Mouse (Mus musculus) adrenal gland, adult (tissue): ENCODE results near the gene Pja2.
"Not testable (repeated sequence)": the region's sequence is repeated elsewhere in the genome, so short reads cannot be mapped to it uniquely, and the experiment has no call there.

Experiments
- DNase-seq, 2 experiments: peaks; one replicate each; pipeline ENCODE4 v3.0.0; 2022 to 2023; ENCODE audit warnings: low spot score in 1 of 2; ENCODE audit not compliant: inconsistent age in 2 of 2

The Pja2 gene

GRCm38 (mm10) chr17:64331898-64332769, at the start of gene Pja2:
Gene Pja2, minus strand, starts transcription at chr17:64331916.
- peak; percentile 100 for DNase-seq

- peak; percentile 71 to 91 for DNase-seq
Measured at GRCm38 (mm10) chr17:64375327-64375726, 43.6 kb upstream of the Pja2 start.

GRCm38 (mm10) chr17:64363694-64364093, 32.0 kb upstream of the Pja2 start:
- DNase-seq, result peak; percentile 59 to 72

- DNase-seq, result no peak
Measured at GRCm38 (mm10) chr17:64362570-64362969, 30.9 kb upstream of the Pja2 start.

GRCm38 (mm10) chr17:64361911-64362425, 30.3 kb upstream of the Pja2 start:
- DNase-seq, result no peak

DNA sequence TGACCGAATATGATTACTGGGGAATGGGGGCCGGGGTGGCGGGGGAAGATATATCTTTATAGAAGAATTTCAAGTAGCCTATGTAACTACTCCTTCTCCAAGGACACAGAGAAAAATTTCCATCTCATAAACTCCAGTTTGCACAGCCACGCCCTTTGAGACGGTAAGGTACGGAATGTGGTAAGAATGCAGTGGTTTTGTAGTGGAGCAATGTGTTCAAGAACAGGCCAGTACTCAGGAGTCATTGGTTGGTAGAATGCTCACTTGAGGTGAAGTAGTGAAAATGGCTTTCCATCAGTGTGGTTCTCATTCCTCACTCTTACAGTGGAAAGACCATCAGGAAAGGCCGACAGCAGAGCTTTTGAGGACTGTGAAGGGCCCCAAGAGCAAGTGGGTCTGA, 22.2 kb upstream of the Pja2 start:
- DNase-seq, result no peak

DNA sequence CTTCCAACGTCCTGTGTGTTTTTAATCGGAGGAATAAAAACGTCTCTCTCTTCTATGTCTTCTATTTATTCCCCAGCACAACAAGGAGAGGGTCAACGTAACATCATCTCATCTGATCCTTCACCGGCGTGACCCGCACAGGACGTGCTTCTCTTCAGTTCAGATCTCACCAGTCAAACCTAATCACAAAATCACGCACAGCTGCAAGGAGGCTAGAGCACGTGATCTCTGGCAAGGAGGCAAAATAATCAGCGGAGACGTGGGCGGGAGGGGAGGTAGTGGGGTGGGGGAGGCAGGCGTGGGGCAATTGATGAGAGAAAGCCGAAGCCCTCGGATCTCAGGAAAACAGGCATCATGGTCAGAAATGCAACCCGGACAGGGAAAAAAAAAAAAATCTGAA, 14.4 kb upstream of the Pja2 start:
- no peak for DNase-seq

DNA sequence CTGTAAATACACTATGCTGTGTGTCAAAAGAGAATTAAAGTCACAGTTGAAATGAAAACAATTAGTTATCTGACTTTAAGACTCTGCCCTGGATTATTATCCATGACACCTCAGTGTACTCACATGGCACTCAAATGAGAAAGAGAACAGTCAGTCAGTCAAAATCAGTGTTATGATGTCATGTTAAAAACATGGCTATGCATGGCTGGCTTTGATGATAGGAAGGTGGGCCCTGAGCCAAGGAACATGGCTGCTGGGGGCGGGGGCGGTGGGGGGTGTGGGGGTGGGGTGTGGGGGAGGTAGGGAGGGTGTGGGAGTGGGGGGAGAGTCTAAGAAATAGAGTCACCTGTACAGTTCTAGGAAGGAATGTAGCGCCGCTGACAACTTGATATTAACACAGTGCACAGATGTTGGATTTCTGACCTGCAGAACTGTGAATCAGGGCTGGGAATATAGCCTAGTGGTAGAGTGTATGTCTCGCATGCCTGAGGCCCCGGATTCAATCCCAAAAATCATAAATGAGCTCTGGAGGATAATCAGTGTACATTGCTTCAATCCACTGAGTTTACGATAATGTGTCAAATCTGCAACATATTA, 13.0 kb upstream of the Pja2 start:
- DNase-seq, result no peak

DNA sequence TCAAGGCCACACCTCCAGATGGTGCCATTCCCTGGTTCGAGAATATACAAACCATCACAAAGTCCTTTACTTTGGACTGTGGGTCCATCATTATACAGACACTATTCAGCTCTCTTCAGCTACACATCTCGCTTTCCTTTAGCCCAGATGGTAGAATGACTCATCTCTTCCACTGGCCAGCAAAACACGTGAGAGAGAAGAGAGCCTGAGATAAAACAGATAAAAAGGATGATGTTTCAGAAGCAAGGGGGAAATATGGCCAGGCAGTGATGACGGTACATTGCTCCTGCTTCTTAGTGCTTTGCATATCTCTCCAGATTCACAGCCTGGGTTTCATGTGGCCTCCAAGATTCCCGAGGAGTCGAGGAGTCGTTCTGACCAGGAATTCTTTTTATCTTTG, 10.0 kb upstream of the Pja2 start:
- DNase-seq, result peak; percentile 54 to 82

- DNase-seq, result no peak
Measured at GRCm38 (mm10) chr17:64339752-64340151, 8.0 kb upstream of the Pja2 start.

GRCm38 (mm10) chr17:64337220-64337619, 5.5 kb upstream of the Pja2 start:
- no peak for DNase-seq

DNA sequence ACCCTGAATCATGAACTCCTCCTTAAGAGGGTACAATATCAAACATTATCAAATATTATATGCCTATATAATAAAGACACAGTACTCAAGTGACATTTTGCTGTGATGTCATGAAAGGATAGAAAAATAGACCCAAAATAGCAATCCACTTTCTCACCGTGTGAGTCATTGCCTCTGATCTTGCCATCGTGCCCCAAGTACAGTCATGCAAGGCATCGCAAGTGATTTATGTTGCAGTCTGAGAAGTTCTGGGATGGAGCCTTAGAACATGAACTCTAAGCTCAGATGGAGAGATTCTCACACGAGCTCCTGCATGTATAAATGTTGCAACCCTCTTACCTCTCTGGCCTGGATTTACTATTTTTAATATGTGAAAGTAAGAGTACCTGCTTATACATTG, 2.2 kb upstream of the Pja2 start:
- DNase-seq, result peak; percentile 33 to 75

DNA sequence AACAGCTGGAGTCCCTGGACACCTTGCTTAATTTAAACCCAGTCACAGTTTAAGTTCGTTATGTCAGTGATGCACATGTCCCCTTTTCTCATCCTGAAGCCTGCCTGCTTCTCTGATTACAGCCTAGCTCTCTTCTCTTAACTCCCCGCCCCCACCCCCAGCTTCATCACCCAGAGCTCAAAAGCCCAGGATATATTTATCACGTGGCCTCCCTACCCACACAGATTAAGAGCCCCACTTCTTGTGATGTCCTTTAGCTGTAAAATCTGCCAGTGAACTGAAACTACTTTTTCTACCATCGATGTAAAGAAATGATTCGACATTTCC, 1.0 kb upstream of the Pja2 start:
- no peak for DNase-seq

DNA sequence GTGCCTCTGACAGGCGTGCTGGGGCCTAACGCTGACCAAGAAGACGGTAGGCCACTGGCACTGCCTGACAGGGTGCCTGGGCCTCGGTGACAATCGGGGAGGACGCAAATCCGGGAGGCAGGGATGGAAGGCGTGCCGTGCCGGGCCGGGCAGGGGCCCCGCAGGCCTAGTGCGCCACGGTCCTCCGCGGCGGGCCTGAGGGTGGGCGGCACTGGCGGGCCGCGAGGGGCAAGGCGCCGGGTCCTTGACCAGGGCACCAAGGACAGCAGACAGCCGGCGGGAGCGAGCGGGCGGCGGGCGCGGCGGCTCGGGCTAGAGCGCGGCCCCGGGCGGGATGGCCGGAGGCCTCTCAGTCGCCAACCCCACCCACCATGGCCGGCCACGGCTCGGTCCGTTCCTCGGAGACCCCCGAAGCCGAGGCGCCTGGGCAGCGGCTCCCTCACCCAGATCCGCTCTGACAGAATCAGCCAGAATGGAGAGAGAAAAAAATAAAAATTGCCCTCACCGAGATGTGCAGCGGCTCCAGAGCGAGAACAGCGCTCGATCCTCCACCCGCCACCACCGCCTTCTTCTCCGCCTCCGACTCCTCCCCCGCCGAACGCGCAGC, 322 bp downstream of the Pja2 start:
- no peak for DNase-seq

DNA sequence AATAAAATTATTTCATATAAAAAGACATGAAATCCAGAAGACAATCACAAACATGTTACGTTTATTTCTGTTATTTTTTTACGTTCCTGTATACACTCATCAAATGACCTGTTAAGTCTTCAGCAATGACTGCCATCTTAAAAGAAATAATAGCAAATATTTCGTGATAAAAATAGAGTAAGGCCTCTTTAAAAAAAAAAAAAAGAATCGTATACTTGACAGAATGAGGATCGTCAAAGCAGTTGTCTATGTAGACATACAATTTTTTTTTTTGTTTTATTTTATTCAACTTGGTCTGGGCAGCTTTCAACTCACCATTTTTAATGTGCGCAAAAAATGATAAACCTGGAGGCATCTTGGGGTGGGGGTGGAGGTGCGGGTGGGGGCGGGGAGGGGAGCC, 831 bp downstream of the Pja2 start:
- no peak for DNase-seq

DNA sequence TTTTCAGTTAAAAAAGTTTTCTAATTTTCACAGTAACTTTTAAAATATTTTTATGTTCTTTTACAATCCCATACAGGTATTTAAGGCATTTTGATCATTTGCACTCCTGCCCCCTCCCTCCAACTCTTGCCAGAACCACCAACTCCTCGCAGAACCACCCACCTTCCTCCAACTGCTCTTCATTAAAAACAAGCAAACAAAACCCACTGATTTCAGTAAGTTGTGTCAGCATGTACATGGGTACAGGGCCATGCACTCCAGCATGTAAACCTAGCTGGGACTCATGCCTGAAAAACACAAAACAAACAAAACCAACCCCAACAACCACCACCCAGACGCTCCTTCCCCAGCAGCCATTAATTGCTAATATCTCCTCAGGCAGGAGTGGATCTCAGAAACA, 7.2 kb downstream of the Pja2 start:
- DNase-seq, result no peak

- no peak for DNase-seq
Measured at GRCm38 (mm10) chr17:64315428-64315827, 16.3 kb downstream of the Pja2 start.

GRCm38 (mm10) chr17:64314523-64314922, 17.2 kb downstream of the Pja2 start:
- not testable (repeated sequence) for DNase-seq

GRCm38 (mm10) chr17:64297628-64298027, 34.1 kb downstream of the Pja2 start:
- peak in 1 of 2 experiments; percentile 47 for DNase-seq

- peak; percentile 28 to 51 for DNase-seq
Measured at GRCm38 (mm10) chr17:64292740-64293139, 39.0 kb downstream of the Pja2 start.

- DNase-seq, result no peak
Measured at GRCm38 (mm10) chr17:64289684-64290083, 42.0 kb downstream of the Pja2 start.

DNA sequence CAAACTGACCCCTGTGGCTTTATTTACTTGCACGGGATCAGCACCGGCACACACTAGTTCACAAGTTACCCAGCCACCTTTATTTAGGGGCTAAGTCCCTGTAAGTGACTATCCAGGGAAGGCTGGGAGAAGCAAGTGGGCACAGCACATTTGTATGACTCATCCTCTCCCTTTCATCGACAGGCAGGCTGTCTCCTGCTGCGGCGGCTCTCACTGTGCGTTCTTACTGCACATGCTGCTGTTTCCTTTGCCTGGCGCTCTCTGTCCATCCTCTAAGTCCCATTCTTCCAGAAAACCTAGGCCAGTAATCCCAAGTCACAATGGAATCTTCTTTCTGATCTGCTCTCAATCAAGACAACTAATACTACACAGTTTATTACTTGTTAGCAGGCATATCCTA, 43.7 kb downstream of the Pja2 start:
- peak in 1 of 2 experiments; percentile 28 for DNase-seq
